Mouse (Mus musculus) G1E (cell line): ENCODE results near the gene Morc3. TPM values are rescaled to one million over a fixed set of nuclear protein-coding genes. Genes with fewer than 3 reads are reported as not detected.

ENCODE experiments used
- ATAC-seq: 2 replicates; pipeline ENCODE4 v1.8.0; 2016; ENCODE audit warnings: mild to moderate bottlenecking; ENCODE audit not compliant: insufficient number of reproducible peaks, poor library complexity, low FRiP score, severe bottlenecking; ENCODE audit errors: extremely low read depth
- DNase-seq: peaks from one replicate; pipeline ENCODE4 v3.0.0; 2012; ENCODE audit warnings: low spot score
- H3K27me3 ChIP-seq: 2 replicates; pipeline ENCODE4 v1.6.1; 2012; ENCODE audit warnings: mild to moderate bottlenecking, low read length, inconsistent platforms; ENCODE audit not compliant: insufficient read depth
- H3K36me3 ChIP-seq: replicated peaks from 2 replicates; pipeline ENCODE3; 2012; ENCODE audit warnings: mild to moderate bottlenecking, inconsistent platforms
- H3K4me1 ChIP-seq: 2 replicates; pipeline ENCODE4 v1.6.1; 2012; ENCODE audit warnings: low read depth, low read length, inconsistent platforms, mixed read lengths; ENCODE audit not compliant: insufficient read depth
- H3K4me3 ChIP-seq: 2 replicates; pipeline ENCODE4 v1.5.1; 2012; ENCODE audit warnings: low read depth, mild to moderate bottlenecking, inconsistent platforms, low read length, moderate library complexity, mixed read lengths
- H3K9me3 ChIP-seq: replicated peaks from 2 replicates; pipeline ENCODE4 v1.6.1; 2012; ENCODE audit warnings: inconsistent platforms
- CTCF ChIP-seq: IDR thresholded peaks from 2 replicates; pipeline ENCODE4 v1.5.1; 2012; ENCODE audit warnings: low read depth, low read length, inconsistent platforms, mixed read lengths
- GATA1 ChIP-seq: IDR thresholded peaks from 2 replicates; pipeline ENCODE4 v1.6.1; 2012; ENCODE audit warnings: borderline replicate concordance, low read length, inconsistent platforms, mixed read lengths
- GATA2 ChIP-seq: IDR thresholded peaks from 2 replicates; pipeline ENCODE4 v1.6.1; 2012; ENCODE audit warnings: low read depth, low read length, inconsistent platforms, borderline replicate concordance
- POLR2AphosphoS5 ChIP-seq: IDR thresholded peaks from 2 replicates; pipeline ENCODE4 v1.6.1; 2012; ENCODE audit warnings: low read depth, low read length, inconsistent platforms; ENCODE audit not compliant: insufficient replicate concordance
- TAL1 ChIP-seq: conservative IDR thresholded peaks from 2 replicates; pipeline ENCODE4 v1.6.1; 2012; ENCODE audit warnings: low read depth, low read length, inconsistent platforms, mixed read lengths
- polyA plus RNA-seq: library from polyadenylated mRNA; stranded (reverse); fragments of >175 nt; gene quantifications from 2 replicates; pipeline ENCODE4 v1.2.3, GENCODE M21; 2012
- total RNA-seq, 2 experiments: library from RNA; stranded (forward) in 1 of 2; stranded (reverse) in 1 of 2; fragments of 200-1000 nt in 1 of 2; fragments of >200 nt in 1 of 2; fragmentation: Nextera tagmentation in 1 of 2; gene quantifications; 2 replicates each; pipeline ENCODE4 v1.2.3; 2014 to 2017

Gene Morc3
- total and polyA plus RNA-seq, 3 experiments, result 13.9 to 88.5 (median 76.3) TPM

DNA sequence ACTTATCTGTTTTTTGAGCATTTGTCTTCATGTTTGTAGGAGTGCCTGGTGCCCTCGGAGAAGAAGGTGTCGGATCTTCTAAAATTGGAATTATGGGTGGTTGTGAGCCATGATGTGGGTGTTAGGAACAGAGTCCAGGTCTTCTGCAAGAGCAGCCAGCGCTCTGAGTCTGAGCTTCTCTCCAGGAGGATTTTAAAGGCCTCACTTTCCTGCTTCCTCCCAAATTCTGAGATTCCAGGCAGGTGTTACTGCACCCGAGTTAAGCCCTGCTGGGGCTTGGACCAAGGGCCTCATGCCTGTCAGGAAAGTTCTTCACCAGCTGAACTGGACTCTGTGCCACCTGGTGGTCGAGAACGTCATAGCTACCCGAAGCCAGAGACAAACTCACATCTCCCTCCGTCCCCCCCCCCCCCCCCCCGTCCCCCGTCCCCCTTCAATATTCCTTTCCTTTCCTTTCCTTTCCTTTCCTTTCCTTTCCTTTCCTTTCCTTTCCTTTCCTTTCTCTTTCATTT is 83.5 kb downstream of the Morc3 start:
- H3K27me3 ChIP-seq, result peaks cover 16% of the 10 kb centered on the region
- H3K36me3 ChIP-seq, result no peaks in the 10 kb centered on the region
- no peaks in the 10 kb centered on the region for H3K9me3 ChIP-seq
- TF ChIP-seq POLR2AphosphoS5, result no peak
- no peak for TF ChIP-seq TAL1
- no peak for TF ChIP-seq GATA2
- TF ChIP-seq GATA1, result no peak
- no peak for TF ChIP-seq CTCF
- H3K4me1 ChIP-seq, result peaks cover 14% of the 10 kb centered on the region
- no peak overlapping the region for H3K4me3 ChIP-seq
- peak; percentile 28 for DNase-seq
- ATAC-seq, result no peak

GRCm38 (mm10) chr16:93917712-93918678 is 86.1 kb downstream of the Morc3 start:
- Histone ChIP-seq H3K36me3 (no peaks in the 10 kb centered on the region), H3K4me1 (peaks cover 14% of the 10 kb centered on the region), H3K27me3 (peaks cover 13% of the 10 kb centered on the region; the same call in 1 of the 2 replicates), H3K4me3 (no peak overlapping the region), H3K9me3 (no peaks in the 10 kb centered on the region)
- ATAC-seq (peak; percentile 71), DNase-seq (peak; percentile 70)
- TF ChIP-seq CTCF, result peak; percentile 55
- no peak for TF ChIP-seq POLR2AphosphoS5
- no peak for TF ChIP-seq TAL1

DNA sequence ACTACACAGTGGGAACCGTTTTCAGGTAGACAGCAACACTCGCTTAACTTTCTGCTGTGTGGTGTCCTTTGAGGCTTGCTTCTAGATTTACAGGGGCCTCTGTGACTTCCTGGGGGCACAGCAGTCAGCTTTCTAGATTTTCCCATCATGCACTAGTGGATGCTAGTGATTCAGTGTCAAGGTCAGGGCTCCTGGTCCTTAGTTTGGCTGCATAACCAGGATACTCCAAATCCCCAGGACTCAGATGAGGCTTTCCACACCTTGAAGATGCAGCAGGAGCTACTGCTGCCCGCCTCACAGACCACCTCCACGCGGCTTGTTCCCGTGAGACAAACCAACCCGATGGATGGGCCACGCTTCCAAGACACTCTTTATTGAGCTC is 86.7 kb downstream of the Morc3 start:
- TF ChIP-seq TAL1, result no peak
- no peak for TF ChIP-seq GATA1
- TF ChIP-seq CTCF, result 0 out of 2 replicates have a peak, but pooled peaks have one; percentile 2
- TF ChIP-seq POLR2AphosphoS5, result no peak
- TF ChIP-seq GATA2, result no peak
- H3K27me3 ChIP-seq, result peaks cover 13% of the 10 kb centered on the region; the same call in 1 of the 2 replicates
- no peaks in the 10 kb centered on the region for H3K9me3 ChIP-seq
- no peaks in the 10 kb centered on the region for H3K36me3 ChIP-seq
- H3K4me1 ChIP-seq, result peaks cover 14% of the 10 kb centered on the region
- DNase-seq, result no peak
- H3K4me3 ChIP-seq, result no peak overlapping the region
- no peak for ATAC-seq

DNA sequence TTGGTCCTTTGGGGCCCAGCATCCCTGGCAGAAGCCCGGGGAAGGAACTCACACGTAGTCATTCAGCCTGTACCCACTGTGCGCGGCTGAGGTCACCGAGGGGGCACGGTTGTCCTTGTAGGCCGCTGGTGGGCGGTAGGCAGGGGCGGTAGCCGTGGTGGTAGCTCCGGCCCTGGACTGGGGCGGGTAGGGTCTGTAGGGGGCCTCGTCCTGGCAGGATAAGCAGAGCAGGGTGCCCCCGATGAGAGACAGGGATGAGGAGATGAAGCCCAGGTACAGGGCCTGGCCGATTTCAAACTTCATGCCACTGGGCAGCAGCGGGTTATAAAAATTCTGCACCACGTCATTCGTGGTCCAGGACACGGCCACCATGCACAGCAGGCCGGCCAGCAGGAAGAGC is 87.3 kb downstream of the Morc3 start:
- Histone ChIP-seq H3K36me3 (no peaks in the 10 kb centered on the region), H3K4me1 (peaks cover 14% of the 10 kb centered on the region), H3K9me3 (no peaks in the 10 kb centered on the region), H3K27me3 (peaks cover 13% of the 10 kb centered on the region; the same call in 1 of the 2 replicates), H3K4me3 (no peak overlapping the region)
- TF ChIP-seq GATA2, result no peak
- TF ChIP-seq CTCF, result no peak
- no peak for TF ChIP-seq GATA1
- TF ChIP-seq TAL1, result no peak
- TF ChIP-seq POLR2AphosphoS5, result no peak
- DNase-seq (no peak), ATAC-seq (no peak)

DNA sequence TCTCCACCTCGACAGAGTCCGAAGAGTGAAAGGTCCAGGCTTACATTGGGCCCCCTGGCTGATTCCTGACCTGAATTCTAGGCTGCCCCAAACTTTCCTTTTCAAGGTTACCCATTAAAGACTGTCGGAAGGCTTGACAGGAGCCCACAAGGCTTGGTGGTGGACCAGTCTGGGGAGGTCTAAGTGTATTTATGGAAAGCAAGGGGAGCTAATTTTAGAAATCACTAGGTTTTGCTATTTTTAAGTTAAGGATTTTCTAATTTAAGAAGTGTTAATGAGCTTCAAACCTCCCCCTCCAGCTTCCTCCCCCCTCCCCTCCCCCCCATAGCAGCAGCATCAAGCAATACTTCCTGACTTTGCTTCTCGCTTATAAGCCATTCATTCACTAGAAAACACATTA is 88.8 kb downstream of the Morc3 start:
- Histone ChIP-seq H3K27me3 (peaks cover 13% of the 10 kb centered on the region; the same call in 1 of the 2 replicates), H3K36me3 (no peaks in the 10 kb centered on the region), H3K4me1 (peaks cover 14% of the 10 kb centered on the region), H3K9me3 (no peaks in the 10 kb centered on the region), H3K4me3 (no peak overlapping the region)
- no peak for TF ChIP-seq TAL1
- TF ChIP-seq POLR2AphosphoS5, result no peak
- TF ChIP-seq GATA1, result no peak
- no peak for TF ChIP-seq CTCF
- no peak for TF ChIP-seq GATA2
- DNase-seq (no peak), ATAC-seq (no peak)

- ATAC-seq (no peak), DNase-seq (no peak)
- Histone ChIP-seq H3K4me1 (peaks cover 7% of the 10 kb centered on the region), H3K27me3 (peaks cover 13% of the 10 kb centered on the region; the same call in 1 of the 2 replicates), H3K9me3 (no peaks in the 10 kb centered on the region), H3K4me3 (no peak overlapping the region), H3K36me3 (no peaks in the 10 kb centered on the region)
- no peak for TF ChIP-seq GATA2
- TF ChIP-seq CTCF, result no peak
- TF ChIP-seq TAL1, result no peak
- no peak for TF ChIP-seq POLR2AphosphoS5
- no peak for TF ChIP-seq GATA1
Measured at GRCm38 (mm10) chr16:93922835-93923389, 91.0 kb downstream of the Morc3 start.
